Mouse (Mus musculus): ENCODE measurements around the gene Tspan13.

The Tspan13 gene

GRCm38 (mm10) chr12:36032419-36032818, 9.9 kb downstream of the Tspan13 start:
- no peak for DNase-seq (ENCODE audit: low read depth, low spot score)

- DNase-seq (ENCODE audit: low read depth, low spot score): no peak
Observed at GRCm38 (mm10) chr12:36030660-36031363, 11.5 kb downstream of the Tspan13 start.

GRCm38 (mm10) chr12:36029687-36030086, 12.6 kb downstream of the Tspan13 start:
- no peak for DNase-seq (ENCODE audit: low read depth, low spot score)

- no peak for DNase-seq (ENCODE audit: low read depth, low spot score)
Observed at GRCm38 (mm10) chr12:36028968-36029645, 13.2 kb downstream of the Tspan13 start.

GRCm38 (mm10) chr12:36027171-36027570, 15.1 kb downstream of the Tspan13 start:
- no peak for DNase-seq (ENCODE audit: low read depth, low spot score)

- DNase-seq (ENCODE audit: low read depth, low spot score): no peak
Observed at GRCm38 (mm10) chr12:36026126-36026525, 16.2 kb downstream of the Tspan13 start.

GRCm38 (mm10) chr12:36020710-36021109, 21.6 kb downstream of the Tspan13 start:
- no peak for DNase-seq (ENCODE audit: low read depth, low spot score)

GRCm38 (mm10) chr12:36020081-36020480, 22.2 kb downstream of the Tspan13 start:
- DNase-seq (ENCODE audit: low read depth, low spot score): no peak

- no peak for DNase-seq (ENCODE audit: low read depth, low spot score)
Observed at GRCm38 (mm10) chr12:36019572-36019971, 22.7 kb downstream of the Tspan13 start.

GRCm38 (mm10) chr12:36017791-36018190, 24.5 kb downstream of the Tspan13 start:
- no peak for DNase-seq (ENCODE audit: low read depth, low spot score)

GRCm38 (mm10) chr12:36013216-36013910, 28.9 kb downstream of the Tspan13 start:
- no peak for DNase-seq (ENCODE audit: low read depth, low spot score)

- DNase-seq (ENCODE audit: low read depth, low spot score): no peak
Observed at GRCm38 (mm10) chr12:36008364-36009047, 33.8 kb downstream of the Tspan13 start.

- no peak for DNase-seq (ENCODE audit: low read depth, low spot score)
Observed at GRCm38 (mm10) chr12:36007581-36007980, 34.7 kb downstream of the Tspan13 start.

- DNase-seq (ENCODE audit: low read depth, low spot score): no peak
Observed at GRCm38 (mm10) chr12:36004714-36005113, 37.6 kb downstream of the Tspan13 start.

GRCm38 (mm10) chr12:35995799-35996198, 46.5 kb downstream of the Tspan13 start:
- DNase-seq (ENCODE audit: low read depth, low spot score): peak; percentile 24

- DNase-seq (ENCODE audit: low read depth, low spot score): no peak
Observed at GRCm38 (mm10) chr12:35994098-35994497, 48.2 kb downstream of the Tspan13 start.

GRCm38 (mm10) chr12:35993583-35993982, 48.7 kb downstream of the Tspan13 start:
- DNase-seq (ENCODE audit: low read depth, low spot score): no peak

GRCm38 (mm10) chr12:35992711-35993110, 49.6 kb downstream of the Tspan13 start, which contains the start of gene Agr2:
Gene Agr2 (plus strand): TSS chr12:35992907.
- no peak for DNase-seq (ENCODE audit: low read depth, low spot score)

- no peak for DNase-seq (ENCODE audit: low read depth, low spot score)
Observed at GRCm38 (mm10) chr12:35984743-35985142, 57.6 kb downstream of the Tspan13 start.

GRCm38 (mm10) chr12:35983472-35983871, 58.8 kb downstream of the Tspan13 start:
- DNase-seq (ENCODE audit: low read depth, low spot score): peak; percentile 3

GRCm38 (mm10) chr12:35981732-35982360, 60.5 kb downstream of the Tspan13 start:
- DNase-seq (ENCODE audit: low read depth, low spot score): no peak
